Mouse (Mus musculus) left cerebral cortex, adult 8-10 months (tissue): ENCODE data around the gene Clta. TPM values are rescaled to one million over a fixed set of nuclear protein-coding genes. Genes with fewer than 3 reads are reported as not detected.
"Not testable (repeated sequence)": the region's sequence is repeated elsewhere in the genome, so short reads cannot be mapped to it uniquely, and the experiment has no call there.

Source experiments
- DNase-seq, 2 experiments: peaks; one replicate each; pipeline ENCODE4 v3.0.0; 2022; ENCODE audit warnings: low spot score in 2 of 2
- total RNA-seq, 4 experiments: library from RNA; stranded (reverse); gene quantifications; 2 replicates each; pipeline ENCODE4 v1.2.4; 2022

Gene Clta
- total RNA-seq, 4 experiments from 2014 or later = 270 to 279 (median 276) TPM

GRCm38 (mm10) chr4:44022766-44023165 is 18.5 kb downstream of the Clta start:
- DNase-seq = no peak

- no peak for DNase-seq
Observed at GRCm38 (mm10) chr4:44023681-44024080, 19.4 kb downstream of the Clta start.

- DNase-seq = no peak
Observed at GRCm38 (mm10) chr4:44024241-44024640, 20.0 kb downstream of the Clta start.

GRCm38 (mm10) chr4:44025570-44025969 is 21.3 kb downstream of the Clta start:
- DNase-seq = no peak

- DNase-seq = peak; percentile 28 to 58
Observed at GRCm38 (mm10) chr4:44028303-44029135, 24.3 kb downstream of the Clta start.

GRCm38 (mm10) chr4:44029661-44030066 is 25.4 kb downstream of the Clta start:
- no peak for DNase-seq

GRCm38 (mm10) chr4:44031521-44031920 is 27.3 kb downstream of the Clta start:
- no peak for DNase-seq

GRCm38 (mm10) chr4:44036455-44036854 is 32.2 kb downstream of the Clta start:
- DNase-seq = no peak

- no peak for DNase-seq
Observed at GRCm38 (mm10) chr4:44040802-44041201, 36.5 kb downstream of the Clta start.

GRCm38 (mm10) chr4:44042429-44042828 is 38.2 kb downstream of the Clta start:
- no peak for DNase-seq

GRCm38 (mm10) chr4:44043182-44043581 is 38.9 kb downstream of the Clta start:
- DNase-seq = not testable (repeated sequence)

- no peak for DNase-seq
Observed at GRCm38 (mm10) chr4:44044685-44045356, 40.6 kb downstream of the Clta start.

- DNase-seq = no peak
Observed at GRCm38 (mm10) chr4:44046066-44046465, 41.8 kb downstream of the Clta start.

- DNase-seq = no peak
Observed at GRCm38 (mm10) chr4:44049812-44050211, 45.6 kb downstream of the Clta start.

GRCm38 (mm10) chr4:44059674-44060073 is 55.4 kb downstream of the Clta start:
- no peak for DNase-seq

- DNase-seq = peak in 1 of 2 experiments; percentile 22
Observed at GRCm38 (mm10) chr4:44062062-44062461, 57.8 kb downstream of the Clta start.

- DNase-seq = no peak
Observed at GRCm38 (mm10) chr4:44062816-44063215, 58.6 kb downstream of the Clta start.

- DNase-seq = peak; percentile 77 to 95
Observed at GRCm38 (mm10) chr4:44065355-44066025, 61.2 kb downstream of the Clta start.

- DNase-seq = no peak
Observed at GRCm38 (mm10) chr4:44066891-44067290, 62.6 kb downstream of the Clta start.

GRCm38 (mm10) chr4:44068736-44069135 is 64.5 kb downstream of the Clta start:
- no peak for DNase-seq

GRCm38 (mm10) chr4:44069411-44069810 is 65.2 kb downstream of the Clta start:
- no peak for DNase-seq

- no peak for DNase-seq
Observed at GRCm38 (mm10) chr4:44070641-44071040, 66.4 kb downstream of the Clta start.
